Mouse (Mus musculus) embryo, embryonic 10.5 days (tissue): ENCODE results near the gene Xxylt1.

Source experiments
- DNase-seq: peaks from one replicate; pipeline ENCODE4 v3.0.0-alpha.2; 2015; ENCODE audit warnings: low spot score

Xxylt1 gene

GRCm38 (mm10) chr16:30948636-30949035 is 132.6 kb downstream of the Xxylt1 start:
- no peak for DNase-seq

- no peak for DNase-seq
Observed at GRCm38 (mm10) chr16:30948216-30948615, 133.0 kb downstream of the Xxylt1 start.

GRCm38 (mm10) chr16:30944886-30945285 is 136.3 kb downstream of the Xxylt1 start:
- DNase-seq = no peak

GRCm38 (mm10) chr16:30943919-30944318 is 137.3 kb downstream of the Xxylt1 start:
- no peak for DNase-seq

- DNase-seq = peak; percentile 75
Observed at GRCm38 (mm10) chr16:30940699-30941098, 140.5 kb downstream of the Xxylt1 start.

GRCm38 (mm10) chr16:30939903-30940302 is 141.3 kb downstream of the Xxylt1 start:
- peak; percentile 78 for DNase-seq

- DNase-seq = peak; percentile 49
Observed at GRCm38 (mm10) chr16:30939210-30939609, 142.0 kb downstream of the Xxylt1 start.

GRCm38 (mm10) chr16:30938664-30939063 is 142.6 kb downstream of the Xxylt1 start:
- no peak for DNase-seq

GRCm38 (mm10) chr16:30937665-30938064 is 143.6 kb downstream of the Xxylt1 start:
- DNase-seq = no peak

GRCm38 (mm10) chr16:30936471-30936870 is 144.8 kb downstream of the Xxylt1 start:
- DNase-seq = no peak

GRCm38 (mm10) chr16:30936012-30936461 is 145.2 kb downstream of the Xxylt1 start:
- no peak for DNase-seq

GRCm38 (mm10) chr16:30934967-30935690 is 146.1 kb downstream of the Xxylt1 start:
- no peak for DNase-seq

- DNase-seq = no peak
Observed at GRCm38 (mm10) chr16:30934205-30934780, 146.9 kb downstream of the Xxylt1 start.

- DNase-seq = no peak
Observed at GRCm38 (mm10) chr16:30933366-30933765, 147.9 kb downstream of the Xxylt1 start.

- DNase-seq = no peak
Observed at GRCm38 (mm10) chr16:30932791-30933190, 148.4 kb downstream of the Xxylt1 start.

GRCm38 (mm10) chr16:30932196-30932595 is 149.0 kb downstream of the Xxylt1 start:
- DNase-seq = no peak

- no peak for DNase-seq
Observed at GRCm38 (mm10) chr16:30929165-30929564, 152.1 kb downstream of the Xxylt1 start.

- DNase-seq = no peak
Observed at GRCm38 (mm10) chr16:30928076-30928750, 153.0 kb downstream of the Xxylt1 start.

GRCm38 (mm10) chr16:30925496-30925895 is 155.7 kb downstream of the Xxylt1 start:
- no peak for DNase-seq

- no peak for DNase-seq
Observed at GRCm38 (mm10) chr16:30923899-30924298, 157.3 kb downstream of the Xxylt1 start.

GRCm38 (mm10) chr16:30922548-30922947 is 158.7 kb downstream of the Xxylt1 start:
- DNase-seq = no peak

- DNase-seq = no peak
Observed at GRCm38 (mm10) chr16:30918866-30919265, 162.4 kb downstream of the Xxylt1 start.

GRCm38 (mm10) chr16:30916931-30917330 is 164.3 kb downstream of the Xxylt1 start:
- DNase-seq = no peak
